Mouse (Mus musculus): Measurements from ENCODE around the gene Npy2r.

Npy2r gene

DNA sequence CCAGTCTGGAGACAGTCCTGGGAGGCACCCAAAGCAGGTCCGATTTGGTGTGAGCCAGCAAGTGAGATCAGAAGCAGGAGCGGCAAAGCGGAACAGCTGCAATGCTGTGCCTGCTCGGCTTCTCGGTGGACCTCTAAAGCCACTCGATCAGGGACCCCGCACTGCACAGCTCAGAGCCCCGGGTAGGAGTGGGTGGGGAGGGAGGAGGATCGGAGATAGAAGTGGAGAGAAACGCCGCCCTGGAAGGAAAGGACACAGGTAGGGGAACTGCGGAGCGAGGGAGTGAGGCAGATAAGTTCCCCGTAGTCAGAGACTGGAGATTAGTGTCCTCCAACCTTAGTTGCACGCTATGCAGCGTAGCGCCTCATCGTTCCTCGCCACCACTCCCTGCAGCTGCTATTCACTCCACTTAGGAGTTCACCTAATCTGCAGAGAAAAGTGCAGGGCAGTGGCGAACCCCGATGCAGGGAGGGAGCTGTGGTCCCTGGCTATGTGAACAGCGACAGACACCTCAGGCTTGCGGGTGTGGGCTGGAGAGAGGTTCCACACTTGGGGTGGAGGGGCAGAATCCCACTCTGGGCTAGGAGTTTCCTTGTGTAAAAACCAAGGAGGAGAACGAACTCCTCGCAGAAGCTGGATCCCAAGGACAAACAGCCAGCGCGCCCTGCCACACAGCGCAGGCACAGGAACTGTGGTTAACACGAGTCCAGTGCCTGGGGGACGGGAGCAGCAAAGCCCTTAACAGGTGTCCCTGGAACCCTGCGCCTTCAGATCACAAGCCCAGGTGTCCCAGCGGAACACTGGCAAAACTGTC is at the start of gene Npy2r:
Npy2r (minus strand) TSS at position 177 of the 814 bp plus-strand sequence.
- no peak for DNase-seq (ENCODE audit: low read depth, low spot score)

DNA sequence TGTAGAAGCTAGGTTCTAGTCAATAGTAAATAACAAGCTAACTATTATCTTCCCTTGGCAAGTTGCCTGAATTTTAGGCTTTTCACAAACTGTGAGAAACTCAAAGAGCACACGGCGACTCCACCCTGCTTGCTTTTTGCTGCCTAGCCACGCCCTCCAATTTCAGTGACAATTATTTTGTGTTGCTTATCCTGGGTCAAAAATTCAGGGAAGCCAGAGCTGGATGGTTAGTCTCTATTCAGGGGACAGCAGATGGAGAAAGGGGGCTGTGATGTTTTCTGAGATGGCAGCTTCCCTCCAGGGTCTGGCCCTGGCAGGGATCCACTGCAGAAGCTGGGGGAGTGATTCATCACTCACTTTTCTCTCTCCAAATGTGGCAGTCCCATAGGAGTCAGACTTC is 9.9 kb upstream of the Npy2r start:
- no peak for DNase-seq (ENCODE audit: low read depth, low spot score)

- no peak for DNase-seq (ENCODE audit: low read depth, low spot score)
Measured at GRCm38 (mm10) chr3:82556311-82556828, 8.5 kb upstream of the Npy2r start.

- no peak for DNase-seq (ENCODE audit: low read depth, low spot score)
Measured at GRCm38 (mm10) chr3:82549932-82550331, 2.0 kb upstream of the Npy2r start.

GRCm38 (mm10) chr3:82548753-82549152 is 869 bp upstream of the Npy2r start:
- DNase-seq (ENCODE audit: low read depth, low spot score) = peak; percentile 38

DNA sequence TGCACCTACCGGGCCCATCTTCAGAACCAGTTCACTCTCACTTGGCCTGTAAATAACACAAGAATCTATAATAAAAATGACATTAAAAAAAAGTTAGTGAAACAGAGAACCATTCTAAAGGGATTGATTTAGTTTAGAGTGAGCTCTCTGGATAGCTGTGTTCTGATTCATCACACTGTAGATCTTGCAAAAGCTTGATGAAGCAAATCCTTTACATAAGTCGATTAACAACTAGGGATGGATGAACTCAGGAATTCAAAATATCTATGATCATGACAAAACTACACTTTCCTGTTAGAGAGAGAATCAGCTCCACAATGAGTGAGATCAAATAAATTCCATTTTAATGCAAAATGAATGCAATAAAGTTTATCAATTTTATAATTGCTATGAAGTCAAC is 6.4 kb downstream of the Npy2r start:
- no peak for DNase-seq (ENCODE audit: low read depth, low spot score)

GRCm38 (mm10) chr3:82539951-82540350 is 7.9 kb downstream of the Npy2r start:
- no peak for DNase-seq (ENCODE audit: low read depth, low spot score)

- DNase-seq (ENCODE audit: low read depth, low spot score) = no peak
Measured at GRCm38 (mm10) chr3:82524792-82525191, 23.1 kb downstream of the Npy2r start.

DNA sequence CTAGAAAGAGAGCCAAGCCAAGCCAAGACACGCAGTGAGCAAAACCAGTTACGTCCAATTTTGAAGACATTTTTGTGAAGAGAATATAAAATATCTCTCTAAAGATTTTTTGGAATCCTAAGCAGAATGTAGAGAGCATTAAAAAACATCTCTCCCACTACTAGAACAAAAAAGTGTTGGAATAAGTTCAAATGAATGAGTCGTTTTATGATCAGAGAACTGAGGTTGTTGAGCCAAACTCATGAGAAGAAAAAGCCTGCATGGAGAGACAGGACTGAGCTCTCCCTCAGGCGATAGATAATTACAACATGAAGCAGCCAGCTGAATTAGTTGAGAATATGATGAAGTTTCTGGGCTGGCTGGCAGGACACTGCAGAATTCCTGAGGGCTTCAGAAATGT is 49.9 kb downstream of the Npy2r start:
- DNase-seq (ENCODE audit: low read depth, low spot score) = peak; percentile 47

Data from telencephalon, adult 2 months (tissue).